Mouse (Mus musculus) heart, embryonic 12.5 days (tissue): ENCODE results near the gene Artn. TPM values are rescaled to one million over a fixed set of nuclear protein-coding genes. Genes with fewer than 3 reads are reported as not detected.
A peak's percentile ranks its signal among the peaks of the same experiment; 100 is the strongest.

Source experiments
- ATAC-seq: fragments of 200-750 bp; cut with Nextera tagmentation; 2 replicates; pipeline ENCODE4 v1.8.0; 2017; ENCODE audit warnings: moderate TSS enrichment, moderate library complexity; ENCODE audit not compliant: insufficient number of reproducible peaks, low FRiP score
- H3K27ac ChIP-seq: fragments of 300-500 bp; sonication (generic); 2 replicates; pipeline ENCODE4 v1.5.1; 2016; ENCODE audit warnings: mild to moderate bottlenecking, moderate library complexity; ENCODE audit not compliant: poor library complexity, severe bottlenecking
- H3K27me3 ChIP-seq: fragments of 300-500 bp; sonication (generic); replicated peaks from 2 replicates; pipeline ENCODE4 v1.6.1; 2016; ENCODE audit warnings: mild to moderate bottlenecking, moderate library complexity
- H3K36me3 ChIP-seq: fragments of 300-500 bp; sonication (generic); 2 replicates; pipeline ENCODE4 v1.6.1; 2016; ENCODE audit warnings: mild to moderate bottlenecking, moderate library complexity
- H3K4me1 ChIP-seq: fragments of 300-500 bp; sonication (generic); replicated peaks from 2 replicates; pipeline ENCODE4 v1.6.1; 2016; ENCODE audit warnings: mild to moderate bottlenecking
- H3K4me2 ChIP-seq: fragments of 300-500 bp; sonication (generic); 2 replicates; pipeline ENCODE4 v1.6.1; 2016; ENCODE audit warnings: mild to moderate bottlenecking, moderate library complexity
- H3K4me3 ChIP-seq: fragments of 300-500 bp; sonication (generic); 2 replicates; pipeline ENCODE4 v1.5.1; 2016; ENCODE audit warnings: mild to moderate bottlenecking
- H3K9ac ChIP-seq: fragments of 300-500 bp; sonication (generic); 2 replicates; pipeline ENCODE4 v1.6.1; 2016; ENCODE audit warnings: mild to moderate bottlenecking, moderate library complexity
- H3K9me3 ChIP-seq: fragments of 300-500 bp; sonication (generic); replicated peaks from 2 replicates; pipeline ENCODE4 v1.6.1; 2016; ENCODE audit warnings: mild to moderate bottlenecking, moderate library complexity
- WGBS: fragments of 180-500 bp; shearing (Covaris S2); methylation state at CpG from one replicate; pipeline ENCODE4 v1.1.7; 2016; 5-methylcytosine and 5-hydroxymethylcytosine counted together
- polyA plus RNA-seq: library from polyadenylated mRNA; unstranded; fragments of >200 nt; fragmentation: Nextera tagmentation; extraction: Ambion mirVana; gene quantifications from 2 replicates; pipeline ENCODE4 v1.2.1, GENCODE M21; 2016

Artn gene
- polyA plus RNA-seq, 1 experiment from 2014 or later: 0.70 TPM

DNA sequence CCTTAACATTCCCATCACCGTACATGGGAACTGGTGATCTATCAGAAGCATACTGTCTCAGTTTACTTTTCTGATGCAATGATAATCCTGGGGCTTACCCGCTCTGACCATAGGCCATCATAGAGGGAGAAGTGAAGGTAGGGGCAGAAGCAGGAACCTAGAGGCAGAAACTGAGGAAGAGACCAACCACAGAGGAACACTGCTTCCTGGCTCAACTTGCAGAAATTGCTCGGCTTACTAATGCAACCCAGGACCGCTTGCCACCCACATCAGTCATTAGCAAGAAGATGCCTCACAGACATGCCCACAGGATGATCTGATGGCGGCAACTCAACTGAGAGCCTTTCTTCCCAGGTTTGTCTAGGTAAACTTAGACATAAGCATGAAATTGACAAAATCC, 10.8 kb downstream of the Artn start:
- 68% methylated on average over 5 of the region's 5 CpGs for WGBS
- no peak overlapping the region for H3K9ac ChIP-seq
- peak overlapping the region; percentile 79 for H3K27ac ChIP-seq
- H3K36me3 ChIP-seq: no peaks in the 10 kb centered on the region
- peaks cover 7% of the 10 kb centered on the region for H3K27me3 ChIP-seq
- no peak overlapping the region for H3K4me3 ChIP-seq
- H3K4me1 ChIP-seq: peaks cover 41% of the 10 kb centered on the region
- H3K4me2 ChIP-seq: no peak overlapping the region
- no peak for ATAC-seq
- no peaks in the 10 kb centered on the region for H3K9me3 ChIP-seq

DNA sequence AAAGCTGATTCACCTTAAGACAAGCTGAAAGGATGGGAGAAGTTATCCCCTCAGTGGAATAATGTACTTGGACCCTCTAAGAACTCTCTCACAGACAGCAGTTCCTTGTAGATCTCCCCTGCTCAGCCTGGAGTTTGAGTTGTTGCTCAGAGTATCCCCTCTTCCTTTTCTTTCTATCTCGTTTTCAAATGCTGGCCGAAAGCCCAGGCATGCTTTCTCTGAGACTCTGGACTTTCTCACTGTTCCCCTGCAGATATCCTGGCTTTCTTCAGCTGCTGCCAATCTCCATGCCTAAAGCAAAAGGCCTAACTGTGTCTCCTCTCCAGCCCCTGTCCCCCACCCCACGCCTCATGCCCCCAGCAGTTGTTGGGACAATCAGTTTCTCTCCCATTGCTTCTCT, 11.3 kb downstream of the Artn start:
- no peak overlapping the region for H3K9ac ChIP-seq
- peak overlapping the region; percentile 79 for H3K27ac ChIP-seq
- no peaks in the 10 kb centered on the region for H3K36me3 ChIP-seq
- 26% methylated on average over 3 of the region's 3 CpGs for WGBS
- H3K9me3 ChIP-seq: no peaks in the 10 kb centered on the region
- no peak for ATAC-seq
- H3K27me3 ChIP-seq: peaks cover 7% of the 10 kb centered on the region; the same call in 1 of the 2 replicates
- H3K4me1 ChIP-seq: peaks cover 42% of the 10 kb centered on the region
- H3K4me2 ChIP-seq: peak overlapping the region; percentile 9; the same call in 1 of the 2 replicates
- H3K4me3 ChIP-seq: no peak overlapping the region

DNA sequence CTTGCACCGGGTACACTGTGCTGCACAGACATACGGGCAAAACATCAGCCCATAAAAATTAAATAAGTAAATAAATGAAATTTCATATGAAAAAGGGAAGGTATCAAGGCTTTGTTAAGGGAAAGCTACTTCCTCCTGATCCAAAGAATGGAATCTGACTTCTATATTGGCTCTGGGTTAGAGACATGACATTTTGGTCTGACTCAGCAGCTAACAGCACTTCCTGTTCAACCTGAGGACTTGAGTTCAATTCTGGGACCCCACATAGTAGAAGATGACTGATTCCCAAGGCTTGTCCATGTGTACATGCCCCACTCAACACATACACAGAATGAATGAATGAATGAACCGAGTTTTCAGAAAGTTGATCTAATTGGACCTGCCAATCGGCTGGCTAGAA, 11.7 kb downstream of the Artn start:
- Histone ChIP-seq H3K27ac (peak overlapping the region; percentile 79), H3K4me2 (peak overlapping the region; percentile 9; the same call in 1 of the 2 replicates)

DNA sequence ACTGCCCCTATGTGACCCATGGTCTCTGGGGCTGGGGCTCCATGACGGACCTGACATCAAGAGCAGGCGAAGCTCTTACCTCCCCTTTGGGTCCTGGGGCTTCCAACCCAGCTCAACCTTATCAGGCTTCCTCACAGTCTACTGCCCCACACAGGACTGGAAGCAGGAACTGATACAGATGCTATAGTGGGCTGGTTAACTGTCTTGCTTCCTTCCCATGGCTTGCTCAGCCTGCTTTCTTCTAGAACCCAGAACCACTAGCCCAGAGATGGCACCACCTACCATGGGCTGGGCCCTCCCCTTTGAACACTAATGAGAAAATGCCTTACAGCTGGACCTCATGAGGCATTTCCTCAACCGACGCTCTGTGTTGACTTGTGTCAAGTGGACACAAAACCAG, 12.2 kb downstream of the Artn start:
- H3K4me2 ChIP-seq: no peak overlapping the region
- H3K36me3 ChIP-seq: peaks cover under 1% of the 10 kb centered on the region
- H3K27me3 ChIP-seq: peaks cover 7% of the 10 kb centered on the region; the same call in 1 of the 2 replicates
- peaks cover 46% of the 10 kb centered on the region for H3K4me1 ChIP-seq
- no peak overlapping the region for H3K4me3 ChIP-seq
- ATAC-seq: no peak
- no peak overlapping the region for H3K9ac ChIP-seq
- peak overlapping the region; percentile 79 for H3K27ac ChIP-seq
- WGBS: 62% methylated on average over 4 of the region's 4 CpGs
- H3K9me3 ChIP-seq: no peaks in the 10 kb centered on the region

More for the DNA sequence above, 11.7 kb downstream of the Artn start:
- H3K9ac ChIP-seq: no peak overlapping the region
- H3K27me3 ChIP-seq: peaks cover 7% of the 10 kb centered on the region; the same call in 1 of the 2 replicates
- ATAC-seq: no peak
- no peaks in the 10 kb centered on the region for H3K9me3 ChIP-seq
- H3K36me3 ChIP-seq: no peaks in the 10 kb centered on the region
- H3K4me1 ChIP-seq: peaks cover 43% of the 10 kb centered on the region
- H3K4me3 ChIP-seq: no peak overlapping the region
- 84% methylated on average over 4 of the region's 4 CpGs for WGBS

DNA sequence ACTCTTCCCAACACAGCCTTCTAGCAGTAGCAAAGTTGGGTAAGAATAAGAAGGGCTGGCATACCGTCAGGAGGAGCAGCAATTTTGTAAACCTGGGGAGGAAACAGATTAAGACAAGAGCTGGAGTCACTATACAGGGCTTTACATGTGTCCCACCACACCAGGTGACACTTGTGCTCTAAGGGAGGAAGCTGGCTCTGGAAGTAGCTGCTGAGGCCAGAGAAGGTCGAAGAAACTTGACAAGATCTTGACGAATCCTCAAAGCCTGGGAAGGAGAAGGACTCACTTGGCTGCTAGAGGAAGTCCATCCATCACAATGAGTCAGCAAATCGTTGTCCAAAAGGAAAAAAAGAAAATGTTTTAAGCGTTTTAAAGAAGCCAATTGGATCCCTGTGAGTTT, 13.2 kb downstream of the Artn start:
- H3K4me2 ChIP-seq: 0 out of 2 replicates have a peak overlapping the region, but pooled peaks have one; percentile 98
- H3K9me3 ChIP-seq: no peaks in the 10 kb centered on the region
- no peak overlapping the region for H3K9ac ChIP-seq
- H3K4me1 ChIP-seq: peaks cover 46% of the 10 kb centered on the region
- 68% methylated on average over 5 of the region's 5 CpGs for WGBS
- H3K4me3 ChIP-seq: no peak overlapping the region
- peak overlapping the region; percentile 36 for H3K27ac ChIP-seq
- H3K36me3 ChIP-seq: peaks cover 11% of the 10 kb centered on the region
- 0 out of 2 replicates have a peak, but pooled peaks cover under 1% of the 10 kb centered on the region for H3K27me3 ChIP-seq
- no peak for ATAC-seq

DNA sequence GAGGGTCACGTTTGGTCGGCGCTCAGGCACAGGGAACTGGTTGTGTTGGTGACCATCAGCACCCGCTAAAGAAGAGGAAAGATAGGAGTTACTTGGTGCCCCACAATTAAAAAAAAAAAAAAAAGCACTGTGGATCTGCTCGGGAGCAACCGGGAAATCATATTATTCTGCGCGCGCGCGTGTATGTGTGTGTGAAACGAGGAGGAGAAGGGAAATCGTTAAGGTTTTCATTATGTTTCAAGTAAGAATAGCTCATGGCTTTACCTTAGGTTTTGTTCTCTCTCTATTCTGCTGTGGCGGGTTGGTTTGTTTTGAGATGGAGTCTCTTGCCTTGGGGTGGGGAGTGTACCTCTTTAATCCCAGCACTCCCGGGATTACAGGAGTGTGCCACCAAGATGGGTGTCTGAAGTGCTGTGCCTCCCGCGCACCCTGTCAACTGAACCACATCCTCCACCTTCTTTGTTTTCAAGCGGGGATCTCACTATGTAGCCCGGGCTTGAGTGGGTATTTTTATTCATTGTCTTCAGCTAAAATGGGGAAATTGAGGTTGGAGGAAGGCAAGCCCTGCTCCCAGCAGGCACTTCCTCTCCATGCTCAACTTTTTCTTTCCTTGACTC, 14.0 kb downstream of the Artn start:
- Histone ChIP-seq H3K36me3 (peaks cover 19% of the 10 kb centered on the region), H3K27me3 (no peaks in the 10 kb centered on the region), H3K27ac (peak overlapping the region; percentile 36), H3K9ac (peak overlapping the region; percentile 77), H3K4me3 (peak overlapping the region; percentile 73), H3K4me2 (peak overlapping the region; percentile 98), H3K9me3 (no peaks in the 10 kb centered on the region), H3K4me1 (peaks cover 48% of the 10 kb centered on the region)
- ATAC-seq: no peak
- WGBS: 3% methylated on average over 19 of the region's 19 CpGs

DNA sequence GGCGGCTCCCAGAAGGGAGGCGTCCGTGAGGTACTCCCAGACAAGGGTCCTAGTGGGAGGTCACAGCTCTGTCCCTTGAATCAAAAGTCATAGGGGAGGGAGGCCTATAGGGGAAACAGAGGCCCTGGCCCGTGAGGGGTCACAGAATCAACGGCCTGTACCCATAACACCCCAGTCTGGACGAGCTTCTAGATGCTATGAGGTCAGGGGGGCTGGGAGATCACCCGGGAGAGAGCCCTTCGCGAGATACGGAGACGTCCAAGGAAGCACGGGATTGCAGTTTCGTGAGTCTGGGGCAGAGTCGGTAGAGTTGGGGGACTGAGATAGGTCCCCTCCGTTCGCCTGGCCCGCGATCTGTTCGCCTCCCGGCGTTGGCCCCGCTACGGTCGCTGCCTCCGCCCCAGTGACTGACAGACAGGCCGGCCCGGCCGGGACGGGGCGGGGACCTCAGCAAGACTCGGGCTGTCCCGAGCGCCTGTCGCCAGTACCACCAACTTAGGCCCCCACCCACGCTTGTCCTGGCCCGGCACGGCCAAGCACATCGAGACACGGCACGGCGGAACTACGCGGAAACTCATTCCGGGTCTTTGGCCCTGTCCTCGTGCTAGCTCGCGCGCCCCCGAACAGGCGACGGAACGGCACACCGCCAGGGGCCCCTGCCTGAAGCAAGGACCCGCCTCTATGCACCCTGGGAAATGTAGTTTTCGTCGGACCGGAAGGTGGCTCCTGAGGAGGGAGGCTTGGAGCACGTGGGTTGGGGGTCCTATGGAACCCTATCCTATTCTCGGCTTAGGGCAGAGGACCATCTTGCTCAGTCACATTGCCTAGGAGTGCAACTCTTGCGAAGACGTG, 14.7 kb downstream of the Artn start, which contains the start of gene Ipo13:
TSS of gene Ipo13 (minus strand) at position 409 of the 852 bp plus-strand sequence.
- Histone ChIP-seq H3K4me2 (peak within 1 kb of the TSS; percentile 98), H3K4me1 (peaks cover 48% of the 10 kb centered on the region), H3K27ac (peak within 1 kb of the TSS; percentile 72), H3K27me3 (no peaks in the 10 kb centered on the region), H3K36me3 (peaks cover 25% of the 10 kb centered on the region), H3K9me3 (no peaks in the 10 kb centered on the region), H3K9ac (peak within 1 kb of the TSS; percentile 77), H3K4me3 (peak within 1 kb of the TSS; percentile 73)
- under 1% methylated on average over 61 of the region's 61 CpGs for WGBS
- peak; percentile 93 for ATAC-seq

DNA sequence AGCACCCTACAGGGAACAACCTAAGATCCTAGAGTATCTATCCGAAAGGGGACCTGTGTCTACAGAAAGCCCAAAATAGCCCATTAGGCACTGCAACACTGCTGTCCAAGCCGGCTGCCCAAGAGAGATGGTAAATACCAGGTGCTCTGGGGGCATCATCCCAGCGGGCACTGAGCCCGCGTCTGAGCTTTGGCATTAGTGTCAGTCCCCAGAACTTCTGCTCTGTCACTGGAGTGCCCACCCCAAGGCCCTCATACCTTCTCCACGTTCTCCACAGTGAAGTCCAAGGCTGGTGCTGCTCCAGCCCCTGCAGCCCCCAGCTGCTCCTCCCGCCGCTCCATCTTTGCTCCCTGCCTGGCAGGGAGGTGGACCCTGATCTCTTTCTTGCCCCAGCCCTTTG, 15.5 kb downstream of the Artn start:
- Histone ChIP-seq H3K9ac (peak overlapping the region; percentile 77), H3K9me3 (no peaks in the 10 kb centered on the region), H3K36me3 (peaks cover 31% of the 10 kb centered on the region), H3K4me1 (peaks cover 52% of the 10 kb centered on the region), H3K4me3 (peak overlapping the region; percentile 73), H3K4me2 (peak overlapping the region; percentile 98), H3K27ac (no peak overlapping the region), H3K27me3 (no peaks in the 10 kb centered on the region)
- 20% methylated on average over 8 of the region's 8 CpGs for WGBS
- ATAC-seq: no peak

DNA sequence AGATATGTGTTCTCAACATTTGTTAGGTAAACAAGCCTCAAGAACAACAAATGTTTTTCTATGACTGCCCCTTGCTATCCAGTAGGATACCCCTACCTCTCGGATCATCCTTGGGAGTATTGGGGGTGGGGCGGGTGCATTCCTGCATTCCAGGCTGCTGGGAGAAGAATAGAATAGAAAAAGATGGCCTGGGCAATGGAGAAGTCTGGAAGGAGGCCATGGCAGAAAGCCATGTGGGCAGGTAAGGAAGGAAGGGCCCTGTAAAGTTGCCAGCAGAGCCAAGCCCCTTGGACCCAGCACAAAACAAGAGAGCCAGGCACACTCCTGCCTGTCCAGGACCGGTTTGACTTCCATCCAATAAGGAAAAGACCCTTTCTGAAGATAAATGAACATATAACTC, 16.1 kb downstream of the Artn start:
- WGBS: 41% methylated on average over 3 of the region's 3 CpGs
- peaks cover 50% of the 10 kb centered on the region for H3K4me1 ChIP-seq
- H3K4me3 ChIP-seq: peak overlapping the region; percentile 73
- no peak for ATAC-seq
- peak overlapping the region; percentile 77; the same call in 1 of the 2 replicates for H3K9ac ChIP-seq
- no peak overlapping the region for H3K27ac ChIP-seq
- no peaks in the 10 kb centered on the region for H3K9me3 ChIP-seq
- H3K4me2 ChIP-seq: peak overlapping the region; percentile 98
- peaks cover 35% of the 10 kb centered on the region for H3K36me3 ChIP-seq
- H3K27me3 ChIP-seq: no peaks in the 10 kb centered on the region

DNA sequence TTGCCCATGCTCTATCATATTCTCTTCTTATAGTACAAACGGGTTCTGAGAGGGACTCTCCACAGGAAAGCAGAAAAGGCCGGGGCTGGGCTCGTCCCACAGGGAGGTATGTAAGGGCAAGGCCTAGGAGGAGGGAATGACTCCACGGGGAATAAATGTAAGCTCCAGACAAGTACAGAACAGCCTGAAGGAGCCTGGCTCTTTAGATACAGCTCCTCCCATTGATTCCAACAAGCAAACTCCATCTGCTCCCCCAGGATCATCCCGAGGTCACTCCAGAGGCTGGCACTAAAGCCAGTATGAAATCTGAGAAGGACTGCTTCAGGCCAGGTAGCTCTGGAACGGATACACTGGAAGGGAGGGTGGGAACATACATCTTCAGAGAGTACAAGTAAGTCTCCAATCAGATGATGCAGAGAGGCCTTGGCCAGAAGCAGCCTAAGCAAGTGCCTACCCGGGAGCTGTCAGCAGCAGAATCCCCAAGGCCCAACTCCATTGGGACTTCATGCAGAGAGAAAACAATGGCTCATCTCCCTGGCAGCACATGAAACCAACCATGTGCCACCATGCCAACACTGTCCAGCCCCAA, 16.8 kb downstream of the Artn start:
- H3K36me3 ChIP-seq: peaks cover 40% of the 10 kb centered on the region
- 0 out of 2 replicates have a peak overlapping the region, but pooled peaks have one; percentile 13 for H3K9ac ChIP-seq
- H3K4me2 ChIP-seq: peak overlapping the region; percentile 98
- no peak overlapping the region for H3K27ac ChIP-seq
- WGBS: 64% methylated on average over 7 of the region's 7 CpGs
- peaks cover 48% of the 10 kb centered on the region for H3K4me1 ChIP-seq
- peak overlapping the region; percentile 73; the same call in 1 of the 2 replicates for H3K4me3 ChIP-seq
- no peaks in the 10 kb centered on the region for H3K9me3 ChIP-seq
- no peaks in the 10 kb centered on the region for H3K27me3 ChIP-seq
- ATAC-seq: no peak

DNA sequence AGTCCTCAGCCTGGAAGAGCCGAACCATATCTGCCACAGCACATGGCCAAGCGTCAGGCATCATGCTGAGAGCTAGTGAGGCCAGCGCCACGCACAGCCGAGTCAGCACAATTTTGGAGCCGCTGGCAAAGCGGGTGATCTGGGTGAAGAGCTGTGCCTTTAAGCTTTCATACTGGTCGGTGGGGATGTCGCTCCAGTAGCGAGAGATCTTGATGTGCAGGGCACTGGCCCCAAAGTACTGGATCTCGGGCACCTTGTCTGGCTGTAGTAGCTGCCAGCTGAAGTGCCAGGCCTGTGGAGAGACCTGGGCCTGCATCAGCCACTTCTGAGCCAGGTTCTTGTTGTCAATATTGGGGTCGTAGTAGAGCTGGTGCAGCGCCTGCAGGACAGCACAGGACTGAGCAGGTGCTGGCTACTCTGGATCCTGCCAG, 17.4 kb downstream of the Artn start:
- no peaks in the 10 kb centered on the region for H3K9me3 ChIP-seq
- H3K36me3 ChIP-seq: peaks cover 43% of the 10 kb centered on the region
- ATAC-seq: no peak

More for the DNA sequence above, 17.4 kb downstream of the Artn start:
- Histone ChIP-seq H3K27me3 (no peaks in the 10 kb centered on the region), H3K27ac (no peak overlapping the region), H3K4me2 (no peak overlapping the region), H3K4me1 (peaks cover 41% of the 10 kb centered on the region), H3K9ac (no peak overlapping the region), H3K4me3 (no peak overlapping the region)
- WGBS: 89% methylated on average over 13 of the region's 13 CpGs
